Mouse (Mus musculus) hindbrain, embryonic 15.5 days (tissue): ENCODE results near the gene Hist1h2aa. TPM values are rescaled to one million over a fixed set of nuclear protein-coding genes. Genes with fewer than 3 reads are reported as not detected.

Experiments used
- ATAC-seq: fragments of 200-750 bp; cut with Nextera tagmentation; 2 replicates; pipeline ENCODE4 v1.8.0; 2017; ENCODE audit warnings: low read depth, moderate number of reproducible peaks, moderate TSS enrichment; ENCODE audit not compliant: low FRiP score
- H3K27ac ChIP-seq: fragments of 300-500 bp; sonication (generic); replicated peaks from 2 replicates; pipeline ENCODE4 v1.5.1; 2015; ENCODE audit warnings: mild to moderate bottlenecking, inconsistent platforms
- H3K27me3 ChIP-seq: fragments of 300-500 bp; sonication (generic); 2 replicates; pipeline ENCODE4 v1.6.1; 2015; ENCODE audit warnings: control low read depth, inconsistent platforms
- H3K36me3 ChIP-seq: fragments of 300-500 bp; sonication (generic); 2 replicates; pipeline ENCODE4 v1.6.1; 2015; ENCODE audit warnings: control low read depth, inconsistent platforms
- H3K4me1 ChIP-seq: fragments of 300-500 bp; sonication (generic); replicated peaks from 2 replicates; pipeline ENCODE4 v1.6.1; 2015; ENCODE audit warnings: control low read depth, inconsistent platforms
- H3K4me2 ChIP-seq: fragments of 300-500 bp; sonication (generic); 2 replicates; pipeline ENCODE4 v1.6.1; 2015; ENCODE audit warnings: moderate library complexity, mild to moderate bottlenecking, inconsistent platforms
- H3K4me3 ChIP-seq: fragments of 300-500 bp; sonication (generic); 2 replicates; pipeline ENCODE4 v1.5.1; 2015; ENCODE audit warnings: mild to moderate bottlenecking, inconsistent platforms
- H3K9ac ChIP-seq: fragments of 300-500 bp; sonication (generic); 2 replicates; pipeline ENCODE4 v1.6.1; 2015; ENCODE audit warnings: inconsistent platforms
- H3K9me3 ChIP-seq: fragments of 300-500 bp; sonication (generic); 2 replicates; pipeline ENCODE4 v1.6.1; 2016; ENCODE audit warnings: control low read depth, inconsistent platforms
- WGBS: fragments of 180-500 bp; shearing (Covaris S2); methylation state at CpG from one replicate; pipeline ENCODE4 v1.1.7; 2015; 5-methylcytosine and 5-hydroxymethylcytosine counted together
- microRNA-seq: library from miRNA; unstranded; fragments of <30 nt; microRNA quantifications from one replicate; pipeline ENCODE4, GENCODE M21; 2016
- polyA plus RNA-seq: library from polyadenylated mRNA; unstranded; fragments of >200 nt; fragmentation: Nextera tagmentation; extraction: Ambion mirVana; gene quantifications from 2 replicates; pipeline ENCODE4 v1.2.1, GENCODE M21; 2015

The Hist1h2aa gene
- polyA plus RNA-seq, 1 experiment from 2014 or later, result not detected

DNA sequence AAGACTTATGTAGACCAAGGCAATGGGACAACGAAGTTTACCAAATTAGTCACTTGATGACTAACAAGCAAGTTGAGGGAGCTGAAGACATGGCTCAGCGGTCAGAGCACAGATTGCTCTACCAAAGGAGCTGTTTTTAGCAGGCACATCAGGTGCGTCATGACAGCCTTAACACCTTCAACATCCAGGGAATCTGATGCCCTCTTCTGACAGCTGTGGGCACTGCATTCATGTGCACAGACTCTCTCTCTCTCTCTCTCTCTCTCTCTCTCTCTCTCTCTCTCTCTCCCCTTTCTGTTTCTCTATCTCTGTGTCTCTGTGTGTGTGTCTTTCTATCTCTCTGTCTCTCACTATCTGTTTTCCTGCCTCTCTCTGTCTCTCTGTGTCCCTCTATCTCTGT, 16.7 kb downstream of the Hist1h2aa start:
- Histone ChIP-seq H3K27ac (no peak overlapping the region), H3K36me3 (no peaks in the 10 kb centered on the region), H3K4me1 (peaks cover 5% of the 10 kb centered on the region; the same call in 1 of the 2 replicates), H3K4me3 (no peak overlapping the region), H3K9me3 (no peaks in the 10 kb centered on the region), H3K4me2 (no peak overlapping the region), H3K9ac (no peak overlapping the region), H3K27me3 (no peaks in the 10 kb centered on the region)
- ATAC-seq, result no peak
- 73% methylated on average over 3 of the region's 3 CpGs for WGBS

DNA sequence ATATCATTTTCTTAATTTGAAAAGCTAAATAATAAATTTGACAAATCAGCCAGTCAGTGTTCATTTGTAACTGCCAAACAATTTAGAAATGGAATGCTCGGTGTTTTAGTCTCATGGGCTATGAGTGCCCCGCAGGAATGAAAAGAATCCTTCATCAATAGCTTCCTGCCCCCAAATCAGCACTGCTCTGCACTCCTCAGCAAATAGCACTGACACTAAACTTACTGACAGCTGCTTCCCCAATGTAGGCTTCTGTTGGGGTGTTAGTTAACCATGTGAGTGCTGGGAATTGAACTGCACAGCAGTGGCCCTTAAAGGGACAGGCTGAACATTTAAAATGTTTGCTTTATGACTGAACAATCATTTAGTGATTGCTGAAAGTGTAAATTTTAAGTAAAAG, 25.5 kb downstream of the Hist1h2aa start:
- ATAC-seq, result no peak
- Histone ChIP-seq H3K27ac (no peak overlapping the region), H3K4me2 (no peak overlapping the region), H3K4me3 (no peak overlapping the region), H3K36me3 (no peaks in the 10 kb centered on the region), H3K4me1 (peaks cover 3% of the 10 kb centered on the region; the same call in 1 of the 2 replicates), H3K9ac (no peak overlapping the region), H3K27me3 (no peaks in the 10 kb centered on the region), H3K9me3 (no peaks in the 10 kb centered on the region)
- WGBS, result 26% methylated on average over 2 of the region's 2 CpGs

DNA sequence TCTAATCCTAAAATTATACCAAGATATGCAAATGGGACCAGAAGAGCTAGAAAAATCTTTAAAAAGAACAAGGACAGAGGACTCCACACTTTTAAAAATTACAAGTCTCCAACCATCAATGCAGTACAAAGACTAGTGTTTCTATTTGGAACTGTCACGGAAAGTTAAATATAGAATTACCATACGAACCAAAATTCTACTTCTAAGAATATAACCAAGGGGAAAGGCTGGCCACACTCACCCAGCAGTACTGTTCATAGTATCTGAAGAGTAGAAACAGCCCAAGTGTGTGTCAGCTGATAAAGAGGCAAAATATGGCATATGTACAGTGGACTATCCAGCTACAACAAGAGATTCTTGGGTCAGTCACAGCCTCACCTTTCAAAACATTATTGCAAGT, 30.6 kb downstream of the Hist1h2aa start:
- Histone ChIP-seq H3K9ac (no peak overlapping the region), H3K4me2 (no peak overlapping the region), H3K36me3 (no peaks in the 10 kb centered on the region), H3K27me3 (no peaks in the 10 kb centered on the region), H3K9me3 (no peaks in the 10 kb centered on the region), H3K4me3 (no peak overlapping the region), H3K4me1 (no peaks in the 10 kb centered on the region), H3K27ac (no peak overlapping the region)
- 88% methylated on average over 2 of the region's 2 CpGs for WGBS
- no peak for ATAC-seq

DNA sequence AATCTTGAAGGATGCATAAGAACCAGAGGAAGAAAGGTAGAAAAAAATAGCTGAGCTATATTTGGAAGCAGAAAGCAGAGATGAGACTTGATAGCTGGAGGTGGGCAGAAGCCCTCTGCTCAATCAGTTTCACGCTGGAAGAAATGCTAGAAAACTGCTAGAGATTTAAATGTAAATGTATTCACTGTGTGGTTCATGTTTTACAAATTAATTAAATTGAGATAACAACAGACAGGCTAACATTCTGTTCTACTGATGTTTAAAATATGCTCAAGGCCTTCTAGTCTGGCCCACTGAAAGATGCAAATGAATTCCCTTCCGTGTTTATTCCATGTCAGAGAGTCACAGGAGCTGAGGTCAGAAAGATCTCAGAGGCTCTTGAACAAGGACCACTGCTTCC, 37.6 kb downstream of the Hist1h2aa start:
- Histone ChIP-seq H3K27ac (no peak overlapping the region), H3K4me3 (no peak overlapping the region), H3K4me1 (no peaks in the 10 kb centered on the region), H3K36me3 (no peaks in the 10 kb centered on the region), H3K4me2 (no peak overlapping the region), H3K9ac (no peak overlapping the region), H3K9me3 (no peaks in the 10 kb centered on the region), H3K27me3 (no peaks in the 10 kb centered on the region)
- no peak for ATAC-seq
- 51% methylated on average over 2 of the region's 2 CpGs for WGBS

DNA sequence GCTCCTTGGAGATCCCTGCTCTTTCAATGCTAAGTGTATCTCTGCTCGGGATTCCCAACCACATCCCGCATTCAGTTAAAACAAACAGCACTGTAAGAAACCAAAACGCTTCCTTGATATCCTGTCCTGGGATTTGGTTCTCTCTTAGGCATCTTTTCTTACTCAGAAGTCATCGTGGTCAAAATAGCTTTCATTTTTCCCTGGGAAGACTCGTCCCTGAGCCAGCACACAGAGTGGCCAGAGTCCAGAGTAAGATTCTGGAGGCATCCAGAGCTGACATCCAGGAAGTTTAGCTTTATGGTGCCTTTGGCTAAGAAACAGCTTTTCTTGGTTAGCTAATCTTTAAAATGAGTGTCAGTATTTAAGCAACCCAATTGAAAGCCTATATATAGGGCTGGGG, 38.0 kb downstream of the Hist1h2aa start:
- Histone ChIP-seq H3K9me3 (no peaks in the 10 kb centered on the region), H3K4me1 (no peaks in the 10 kb centered on the region), H3K4me3 (no peak overlapping the region), H3K27ac (no peak overlapping the region), H3K27me3 (no peaks in the 10 kb centered on the region), H3K4me2 (no peak overlapping the region), H3K9ac (no peak overlapping the region), H3K36me3 (no peaks in the 10 kb centered on the region)
- 68% methylated on average over 5 of the region's 5 CpGs for WGBS
- no peak for ATAC-seq

Small RNAs within 50 kb of the gene (microRNA-seq; reads per million reads assigned to microRNA genes)
- gene Gm44344, result not detected

Other genes with a start within 250 kb of the Hist1h2aa start
- gene Hist1h1t, start 238.6 kb upstream of the Hist1h2aa start, polyA plus RNA-seq, result not detected in 2 replicates
- 2.3 and 2.7 TPM in 2 replicates for gene Hist1h4c, start 236.0 kb upstream of the Hist1h2aa start, polyA plus RNA-seq
- gene Hfe, start 223.6 kb upstream of the Hist1h2aa start, polyA plus RNA-seq, result 4.5 and 5.1 TPM in 2 replicates
- 7.7 and 10.4 TPM in 2 replicates for gene Hist1h1c, start 195.7 kb upstream of the Hist1h2aa start, polyA plus RNA-seq
- gene Hist1h3c, start 188.9 kb upstream of the Hist1h2aa start, polyA plus RNA-seq, result 1.1 and 1.6 TPM in 2 replicates
- gene Hist1h2bb, start 187.7 kb upstream of the Hist1h2aa start, polyA plus RNA-seq, result 0.54 TPM in 1 of 2 replicates, not detected in the other
- 7.4 and 9.8 TPM in 2 replicates for gene Hist1h2ab, start 183.3 kb upstream of the Hist1h2aa start, polyA plus RNA-seq
- 1.8 and 3.1 TPM in 2 replicates for gene Hist1h3b, start 182.2 kb upstream of the Hist1h2aa start, polyA plus RNA-seq
- gene Hist1h4b, start 177.4 kb upstream of the Hist1h2aa start, polyA plus RNA-seq, result 1.1 and 1.9 TPM in 2 replicates
- gene Hist1h4a, start 173.2 kb upstream of the Hist1h2aa start, polyA plus RNA-seq, result 0.32 and 0.51 TPM in 2 replicates
- gene Hist1h3a, start 172.1 kb upstream of the Hist1h2aa start, polyA plus RNA-seq, result 0.35 and 2.4 TPM in 2 replicates
- 0.75 and 0.84 TPM in 2 replicates for gene Hist1h1a, start 170.8 kb upstream of the Hist1h2aa start, polyA plus RNA-seq
- 0.10 TPM in 1 of 2 replicates, not detected in the other for gene Trim38, start 164.5 kb upstream of the Hist1h2aa start, polyA plus RNA-seq
- gene Slc17a2, start 127.5 kb upstream of the Hist1h2aa start, polyA plus RNA-seq, result not detected in 2 replicates
- gene Slc17a3, start 95.0 kb upstream of the Hist1h2aa start, polyA plus RNA-seq, result not detected in 2 replicates
- not detected in 2 replicates for gene Slc17a1, start 66.7 kb upstream of the Hist1h2aa start, polyA plus RNA-seq
- gene Slc17a4, start 19.5 kb upstream of the Hist1h2aa start, polyA plus RNA-seq, result not detected in 2 replicates
- gene Hist1h2ba, start 306 bp upstream of the Hist1h2aa start, polyA plus RNA-seq, result not detected in 2 replicates
- 0.88 and 1.6 TPM in 2 replicates for gene Scgn, start 56.8 kb downstream of the Hist1h2aa start, polyA plus RNA-seq